Mouse (Mus musculus): ENCODE results near the gene Fxyd3. TPM values are rescaled to one million over a fixed set of nuclear protein-coding genes. Genes with fewer than 3 reads are reported as not detected.

Fxyd3 gene
- total RNA-seq, 2 experiments from 2014 or later = not detected

GRCm38 (mm10) chr7:31098697-31099611 is 22.4 kb upstream of the Fxyd3 start:
- no peak for DNase-seq

- peak; percentile 86 to 87 for DNase-seq
Measured at GRCm38 (mm10) chr7:31097583-31098248, 21.2 kb upstream of the Fxyd3 start.

- DNase-seq = no peak
Measured at GRCm38 (mm10) chr7:31096892-31097564, 20.5 kb upstream of the Fxyd3 start.

GRCm38 (mm10) chr7:31094774-31095501 is 18.4 kb upstream of the Fxyd3 start:
- no peak for DNase-seq

GRCm38 (mm10) chr7:31089721-31090120 is 13.2 kb upstream of the Fxyd3 start:
- DNase-seq = no peak

- DNase-seq = no peak
Measured at GRCm38 (mm10) chr7:31088206-31088605, 11.7 kb upstream of the Fxyd3 start.

GRCm38 (mm10) chr7:31087262-31087661 is 10.8 kb upstream of the Fxyd3 start:
- DNase-seq = no peak

- no peak for DNase-seq
Measured at GRCm38 (mm10) chr7:31086175-31086755, 9.8 kb upstream of the Fxyd3 start.

- DNase-seq = peak; percentile 19 to 37
Measured at GRCm38 (mm10) chr7:31085171-31085570, 8.7 kb upstream of the Fxyd3 start.

- no peak for DNase-seq
Measured at GRCm38 (mm10) chr7:31084140-31084539, 7.6 kb upstream of the Fxyd3 start.

- DNase-seq = peak in 1 of 2 experiments; percentile 50
Measured at GRCm38 (mm10) chr7:31082831-31083588, 6.5 kb upstream of the Fxyd3 start.

- DNase-seq = no peak
Measured at GRCm38 (mm10) chr7:31082106-31082505, 5.6 kb upstream of the Fxyd3 start.

GRCm38 (mm10) chr7:31081106-31081505 is 4.6 kb upstream of the Fxyd3 start:
- no peak for DNase-seq

GRCm38 (mm10) chr7:31080611-31081010 is 4.1 kb upstream of the Fxyd3 start:
- DNase-seq = no peak

- DNase-seq = no peak
Measured at GRCm38 (mm10) chr7:31079670-31080069, 3.2 kb upstream of the Fxyd3 start.

- peak; percentile 34 to 48 for DNase-seq
Measured at GRCm38 (mm10) chr7:31077885-31078445, 1.5 kb upstream of the Fxyd3 start.

- peak in 1 of 2 experiments; percentile 61 for DNase-seq
Measured at GRCm38 (mm10) chr7:31077470-31077869, 966 bp upstream of the Fxyd3 start.

- DNase-seq = peak; percentile 56 to 65
Measured at GRCm38 (mm10) chr7:31074713-31075069, 1.8 kb downstream of the Fxyd3 start.

GRCm38 (mm10) chr7:31074061-31074712 is 2.3 kb downstream of the Fxyd3 start:
- no peak for DNase-seq

GRCm38 (mm10) chr7:31073546-31073945 is 3.0 kb downstream of the Fxyd3 start:
- no peak for DNase-seq
